Mouse (Mus musculus) MEL (cell line): ENCODE measurements at regions not wholly inside any gene's neighbourhood (a gene's known extent, or its start where the extent isn't known, plus 50 kb on each side); places are given as distances from the start of the nearest gene placed in this dataset.

Experiments used
- CTCF ChIP-seq, 3 experiments: IDR thresholded peaks in 2 of 3; conservative IDR thresholded peaks in 1 of 3; 2 replicates each; pipeline ENCODE4 v1.5.1; 2011 to 2012; ENCODE audit warnings: low read length in 3 of 3, low read depth in 2 of 3, mild to moderate bottlenecking in 2 of 3, improper control_type of control experiment in 1 of 3, inconsistent platforms in 1 of 3, mixed read lengths in 1 of 3, moderate library complexity in 1 of 3; ENCODE audit not compliant: control insufficient read depth in 1 of 3, insufficient read depth in 1 of 3, poor library complexity in 1 of 3, severe bottlenecking in 1 of 3
- ETS1 ChIP-seq: IDR thresholded peaks from 2 replicates; pipeline ENCODE4 v1.6.1; 2012; ENCODE audit warnings: low read depth, mild to moderate bottlenecking, inconsistent platforms, low read length, improper control_type of control experiment, moderate library complexity
- POLR2A ChIP-seq, 2 experiments: IDR thresholded peaks; 2 replicates each; pipeline ENCODE4 v1.6.1; 2011 to 2012; ENCODE audit warnings: low read length in 2 of 2, mild to moderate bottlenecking in 2 of 2, control low read depth in 1 of 2, improper control_type of control experiment in 1 of 2, low read depth in 1 of 2, moderate library complexity in 1 of 2; ENCODE audit not compliant: control insufficient read depth in 1 of 2, insufficient read depth in 1 of 2, poor library complexity in 1 of 2
- TBP ChIP-seq: IDR thresholded peaks from 2 replicates; pipeline ENCODE4 v1.8.0; 2011; ENCODE audit warnings: low read depth, low read length, improper control_type of control experiment
- ZNF384 ChIP-seq: IDR thresholded peaks from 2 replicates; pipeline ENCODE4 v1.6.1; 2012; ENCODE audit warnings: low read depth, mild to moderate bottlenecking, inconsistent platforms, low read length, improper control_type of control experiment

GRCm38 (mm10) chr3:101208751-101209150, 79.0 kb downstream of the Cd2 start:
- no peak for TF ChIP-seq POLR2A (IDR thresholded peaks at IDR 0.05; ENCODE audit: control insufficient read depth in 1 of 2, insufficient read depth in 1 of 2, low read depth in 1 of 2, low read length in 2 of 2, poor library complexity in 1 of 2)
- TF ChIP-seq ETS1 = no peak
- TF ChIP-seq CTCF (IDR thresholded peaks at IDR 0.05 in 2 of 3, conservative IDR thresholded peaks at IDR 0.05 in 1 of 3; ENCODE audit: control insufficient read depth in 1 of 3, insufficient read depth in 1 of 3, low read depth in 2 of 3, low read length in 3 of 3, poor library complexity in 1 of 3, severe bottlenecking in 1 of 3) = no peak
- no peak for TF ChIP-seq TBP
- TF ChIP-seq ZNF384 = no peak
